Mouse (Mus musculus) hindbrain, embryonic 15.5 days (tissue): Measurements from ENCODE around the gene Rubcnl. TPM values are rescaled to one million over a fixed set of nuclear protein-coding genes. Genes with fewer than 3 reads are reported as not detected.

Experiments
- ATAC-seq: fragments of 200-750 bp; cut with Nextera tagmentation; 2 replicates; pipeline ENCODE4 v1.8.0; 2017; ENCODE audit warnings: low read depth, moderate number of reproducible peaks, moderate TSS enrichment; ENCODE audit not compliant: low FRiP score
- H3K27ac ChIP-seq: fragments of 300-500 bp; sonication (generic); replicated peaks from 2 replicates; pipeline ENCODE4 v1.5.1; 2015; ENCODE audit warnings: mild to moderate bottlenecking, inconsistent platforms
- H3K27me3 ChIP-seq: fragments of 300-500 bp; sonication (generic); 2 replicates; pipeline ENCODE4 v1.6.1; 2015; ENCODE audit warnings: control low read depth, inconsistent platforms
- H3K36me3 ChIP-seq: fragments of 300-500 bp; sonication (generic); 2 replicates; pipeline ENCODE4 v1.6.1; 2015; ENCODE audit warnings: control low read depth, inconsistent platforms
- H3K4me1 ChIP-seq: fragments of 300-500 bp; sonication (generic); replicated peaks from 2 replicates; pipeline ENCODE4 v1.6.1; 2015; ENCODE audit warnings: control low read depth, inconsistent platforms
- H3K4me2 ChIP-seq: fragments of 300-500 bp; sonication (generic); 2 replicates; pipeline ENCODE4 v1.6.1; 2015; ENCODE audit warnings: moderate library complexity, mild to moderate bottlenecking, inconsistent platforms
- H3K4me3 ChIP-seq: fragments of 300-500 bp; sonication (generic); 2 replicates; pipeline ENCODE4 v1.5.1; 2015; ENCODE audit warnings: mild to moderate bottlenecking, inconsistent platforms
- H3K9ac ChIP-seq: fragments of 300-500 bp; sonication (generic); 2 replicates; pipeline ENCODE4 v1.6.1; 2015; ENCODE audit warnings: inconsistent platforms
- H3K9me3 ChIP-seq: fragments of 300-500 bp; sonication (generic); 2 replicates; pipeline ENCODE4 v1.6.1; 2016; ENCODE audit warnings: control low read depth, inconsistent platforms
- WGBS: fragments of 180-500 bp; shearing (Covaris S2); methylation state at CpG from one replicate; pipeline ENCODE4 v1.1.7; 2015; 5-methylcytosine and 5-hydroxymethylcytosine counted together
- polyA plus RNA-seq: library from polyadenylated mRNA; unstranded; fragments of >200 nt; fragmentation: Nextera tagmentation; extraction: Ambion mirVana; gene quantifications from 2 replicates; pipeline ENCODE4 v1.2.1, GENCODE M21; 2015

The Rubcnl gene
- polyA plus RNA-seq, 1 experiment from 2014 or later, result 0.13 TPM

GRCm38 (mm10) chr14:75020581-75021253 lies 4.9 kb downstream of the Rubcnl start:
- Histone ChIP-seq H3K4me1 (peaks cover 4% of the 10 kb centered on the region), H3K27me3 (no peaks in the 10 kb centered on the region), H3K4me3 (no peak overlapping the region), H3K9ac (no peak overlapping the region), H3K4me2 (no peak overlapping the region), H3K36me3 (no peaks in the 10 kb centered on the region), H3K9me3 (no peaks in the 10 kb centered on the region), H3K27ac (no peak overlapping the region)
- no peak for ATAC-seq
- 88% methylated on average over 12 of the region's 12 CpGs for WGBS

- Histone ChIP-seq H3K4me2 (no peak overlapping the region), H3K36me3 (no peaks in the 10 kb centered on the region), H3K27ac (no peak overlapping the region), H3K4me3 (no peak overlapping the region), H3K9me3 (no peaks in the 10 kb centered on the region), H3K4me1 (no peaks in the 10 kb centered on the region), H3K27me3 (no peaks in the 10 kb centered on the region), H3K9ac (no peak overlapping the region)
- 94% methylated on average over 9 of the region's 9 CpGs for WGBS
- no peak for ATAC-seq
These were observed 6.7 kb downstream of the Rubcnl start for GRCm38 (mm10) chr14:75022522-75022921.

- 86% methylated on average over 8 of the region's 8 CpGs for WGBS
- Histone ChIP-seq H3K27me3 (no peaks in the 10 kb centered on the region), H3K36me3 (no peaks in the 10 kb centered on the region), H3K9ac (no peak overlapping the region), H3K27ac (no peak overlapping the region), H3K4me1 (no peaks in the 10 kb centered on the region), H3K9me3 (no peaks in the 10 kb centered on the region), H3K4me3 (no peak overlapping the region), H3K4me2 (no peak overlapping the region)
- ATAC-seq, result no peak
These were observed 9.2 kb downstream of the Rubcnl start for GRCm38 (mm10) chr14:75024793-75025710.

- WGBS, result 81% methylated on average over 7 of the region's 7 CpGs
- no peak overlapping the region for H3K27ac ChIP-seq
- no peaks in the 10 kb centered on the region for H3K4me1 ChIP-seq
- H3K4me3 ChIP-seq, result no peak overlapping the region
- H3K9ac ChIP-seq, result no peak overlapping the region
- ATAC-seq, result no peak
- H3K4me2 ChIP-seq, result no peak overlapping the region
- H3K27me3 ChIP-seq, result no peaks in the 10 kb centered on the region
- H3K9me3 ChIP-seq, result no peaks in the 10 kb centered on the region
- H3K36me3 ChIP-seq, result no peaks in the 10 kb centered on the region
These were observed 14.9 kb downstream of the Rubcnl start for GRCm38 (mm10) chr14:75030764-75031163.

GRCm38 (mm10) chr14:75031999-75032575 lies 16.3 kb downstream of the Rubcnl start:
- Histone ChIP-seq H3K4me1 (no peaks in the 10 kb centered on the region), H3K27ac (no peak overlapping the region), H3K4me2 (no peak overlapping the region), H3K36me3 (no peaks in the 10 kb centered on the region), H3K4me3 (no peak overlapping the region), H3K9me3 (no peaks in the 10 kb centered on the region), H3K9ac (no peak overlapping the region), H3K27me3 (no peaks in the 10 kb centered on the region)
- no peak for ATAC-seq
- WGBS, result 84% methylated on average over 9 of the region's 9 CpGs

- no peak overlapping the region for H3K9ac ChIP-seq
- 66% methylated on average over 4 of the region's 4 CpGs for WGBS
- no peaks in the 10 kb centered on the region for H3K36me3 ChIP-seq
- ATAC-seq, result no peak
- H3K4me2 ChIP-seq, result no peak overlapping the region
- H3K4me1 ChIP-seq, result no peaks in the 10 kb centered on the region
- H3K27me3 ChIP-seq, result no peaks in the 10 kb centered on the region
- no peak overlapping the region for H3K4me3 ChIP-seq
- no peaks in the 10 kb centered on the region for H3K9me3 ChIP-seq
- no peak overlapping the region for H3K27ac ChIP-seq
These were observed 16.9 kb downstream of the Rubcnl start for GRCm38 (mm10) chr14:75032742-75033141.

- no peaks in the 10 kb centered on the region for H3K9me3 ChIP-seq
- H3K27ac ChIP-seq, result no peak overlapping the region
- no peaks in the 10 kb centered on the region for H3K4me1 ChIP-seq
- 85% methylated on average over 3 of the region's 3 CpGs for WGBS
- no peak for ATAC-seq
- H3K4me2 ChIP-seq, result no peak overlapping the region
- no peak overlapping the region for H3K4me3 ChIP-seq
- no peaks in the 10 kb centered on the region for H3K27me3 ChIP-seq
- no peaks in the 10 kb centered on the region for H3K36me3 ChIP-seq
- H3K9ac ChIP-seq, result no peak overlapping the region
These were observed 18.4 kb downstream of the Rubcnl start for GRCm38 (mm10) chr14:75034240-75034639.

- no peak overlapping the region for H3K4me2 ChIP-seq
- H3K4me1 ChIP-seq, result no peaks in the 10 kb centered on the region
- no peaks in the 10 kb centered on the region for H3K27me3 ChIP-seq
- H3K36me3 ChIP-seq, result no peaks in the 10 kb centered on the region
- no peak overlapping the region for H3K27ac ChIP-seq
- H3K9me3 ChIP-seq, result no peaks in the 10 kb centered on the region
- ATAC-seq, result no peak
- 70% methylated on average over 11 of the region's 11 CpGs for WGBS
- no peak overlapping the region for H3K9ac ChIP-seq
- H3K4me3 ChIP-seq, result no peak overlapping the region
These were observed 19.6 kb downstream of the Rubcnl start for GRCm38 (mm10) chr14:75035431-75035830.

- ATAC-seq, result no peak
- 80% methylated on average over 7 of the region's 7 CpGs for WGBS
- Histone ChIP-seq H3K9me3 (no peaks in the 10 kb centered on the region), H3K9ac (no peak overlapping the region), H3K4me3 (no peak overlapping the region), H3K36me3 (no peaks in the 10 kb centered on the region), H3K27ac (no peak overlapping the region), H3K4me1 (no peaks in the 10 kb centered on the region), H3K4me2 (no peak overlapping the region), H3K27me3 (no peaks in the 10 kb centered on the region)
These were observed 29.4 kb downstream of the Rubcnl start for GRCm38 (mm10) chr14:75045184-75045583.

- ATAC-seq, result no peak
- 69% methylated on average over 8 of the region's 8 CpGs for WGBS
- Histone ChIP-seq H3K9ac (no peak overlapping the region), H3K9me3 (no peaks in the 10 kb centered on the region), H3K4me3 (no peak overlapping the region), H3K4me1 (no peaks in the 10 kb centered on the region), H3K27ac (no peak overlapping the region), H3K4me2 (no peak overlapping the region), H3K27me3 (no peaks in the 10 kb centered on the region), H3K36me3 (no peaks in the 10 kb centered on the region)
These were observed 36.6 kb downstream of the Rubcnl start for GRCm38 (mm10) chr14:75052451-75052850.

- Histone ChIP-seq H3K36me3 (no peaks in the 10 kb centered on the region), H3K4me2 (no peak overlapping the region), H3K4me3 (no peak overlapping the region), H3K27ac (no peak overlapping the region), H3K9ac (no peak overlapping the region), H3K4me1 (no peaks in the 10 kb centered on the region), H3K27me3 (no peaks in the 10 kb centered on the region), H3K9me3 (no peaks in the 10 kb centered on the region)
- 84% methylated on average over 14 of the region's 14 CpGs for WGBS
- no peak for ATAC-seq
These were observed 38.9 kb downstream of the Rubcnl start for GRCm38 (mm10) chr14:75054455-75055343.
